Mouse (Mus musculus): Measurements from ENCODE around the gene Lmf1. TPM values are rescaled to one million over a fixed set of nuclear protein-coding genes. Genes with fewer than 3 reads are reported as not detected.

Lmf1 gene
- total and polyA plus RNA-seq, 3 experiments, result 28.7 to 33.5 (median 32.7) TPM

GRCm38 (mm10) chr17:25569833-25570647 is 8.8 kb upstream of the Lmf1 start:
- peaks cover 2% of the 10 kb centered on the region; the same call in 1 of the 2 replicates for H3K4me1 ChIP-seq (ENCODE audit: control insufficient read depth, insufficient read depth, low read length)
- intact Hi-C loops (cut with DNase I), result loop anchor here (2.0 to 5.0 kb wide), 3 partner anchors 25 to 232 kb away; no protein-coding TSS in a partner anchor
- peak overlapping the region; percentile 71 for H3K9ac ChIP-seq (ENCODE audit: low read depth, low read length)
- TF ChIP-seq POLR2A (IDR thresholded peaks at IDR 0.05; ENCODE audit: insufficient read depth, low read depth, low read length), result no peak
- no peak for TF ChIP-seq CTCF (IDR thresholded peaks at IDR 0.05)
- no peak for TF ChIP-seq EP300 (IDR thresholded peaks at IDR 0.05; ENCODE audit: insufficient read depth, low read depth, low read length)
- H3K36me3 ChIP-seq (ENCODE audit: control insufficient read depth, insufficient read depth, low read length), result no peaks in the 10 kb centered on the region
- H3K27ac ChIP-seq, result peak overlapping the region; percentile 26
- peaks cover 8% of the 10 kb centered on the region for H3K27me3 ChIP-seq (ENCODE audit: control insufficient read depth, insufficient read depth, low read length)
- no peak for DNase-seq
- WGBS, result 13% methylated on average over 54 of the region's 54 CpGs
- no peaks in the 10 kb centered on the region for H3K79me2 ChIP-seq (replicated peaks; ENCODE audit: control insufficient read depth, insufficient read depth, low read length)
- peak overlapping the region; percentile 48 for H3K4me3 ChIP-seq

- Histone ChIP-seq H3K36me3 (ENCODE audit: control insufficient read depth, insufficient read depth, low read length) (no peaks in the 10 kb centered on the region), H3K4me1 (ENCODE audit: control insufficient read depth, insufficient read depth, low read length) (peaks cover 2% of the 10 kb centered on the region; the same call in 1 of the 2 replicates), H3K79me2 (replicated peaks; ENCODE audit: control insufficient read depth, insufficient read depth, low read length) (no peaks in the 10 kb centered on the region), H3K9ac (ENCODE audit: low read depth, low read length) (peak within 1 kb of the TSS; percentile 71), H3K27ac (peak within 1 kb of the TSS; percentile 26), H3K27me3 (ENCODE audit: control insufficient read depth, insufficient read depth, low read length) (peaks cover 8% of the 10 kb centered on the region), H3K4me3 (peak within 1 kb of the TSS; percentile 48)
- intact Hi-C loops (cut with DNase I), result loop anchor here (2.0 kb wide), 1 partner anchor 24 kb away; no protein-coding TSS in a partner anchor
- no peak for TF ChIP-seq EP300 (IDR thresholded peaks at IDR 0.05; ENCODE audit: insufficient read depth, low read depth, low read length)
- TF ChIP-seq CTCF (IDR thresholded peaks at IDR 0.05), result peak; percentile 42
- TF ChIP-seq POLR2A (IDR thresholded peaks at IDR 0.05; ENCODE audit: insufficient read depth, low read depth, low read length), result peak; percentile 60
- WGBS, result 2% methylated on average over 61 of the region's 61 CpGs
- DNase-seq, result peak; percentile 90
These were observed 8.0 kb upstream of the Lmf1 start, which contains the start of gene Sox8 for GRCm38 (mm10) chr17:25570648-25571452. TSS of gene Sox8 (minus strand) at chr17:25570686.

- H3K36me3 ChIP-seq (ENCODE audit: control insufficient read depth, insufficient read depth, low read length), result no peaks in the 10 kb centered on the region
- 36% methylated on average over 8 of the region's 8 CpGs for WGBS
- H3K9ac ChIP-seq (ENCODE audit: low read depth, low read length), result peak overlapping the region; percentile 50
- intact Hi-C loops (cut with DNase I), result loop anchor here (2.0 kb wide), 1 partner anchor 23 kb away; no protein-coding TSS in a partner anchor
- no peaks in the 10 kb centered on the region for H3K79me2 ChIP-seq (replicated peaks; ENCODE audit: control insufficient read depth, insufficient read depth, low read length)
- H3K4me3 ChIP-seq, result peak overlapping the region; percentile 48
- H3K27ac ChIP-seq, result no peak overlapping the region
- peaks cover 2% of the 10 kb centered on the region; the same call in 1 of the 2 replicates for H3K4me1 ChIP-seq (ENCODE audit: control insufficient read depth, insufficient read depth, low read length)
- no peak for DNase-seq
- TF ChIP-seq POLR2A (IDR thresholded peaks at IDR 0.05; ENCODE audit: insufficient read depth, low read depth, low read length) (no peak), CTCF (IDR thresholded peaks at IDR 0.05) (no peak), EP300 (IDR thresholded peaks at IDR 0.05; ENCODE audit: insufficient read depth, low read depth, low read length) (no peak)
- peaks cover 8% of the 10 kb centered on the region for H3K27me3 ChIP-seq (ENCODE audit: control insufficient read depth, insufficient read depth, low read length)
These were observed 7.4 kb upstream of the Lmf1 start for GRCm38 (mm10) chr17:25571453-25571820.

- intact Hi-C loops (cut with DNase I), result no loop called here
These were observed 3.5 kb upstream of the Lmf1 start for GRCm38 (mm10) chr17:25575208-25575971.

GRCm38 (mm10) chr17:25576034-25576433 is 2.9 kb upstream of the Lmf1 start:
- no peak overlapping the region for H3K9ac ChIP-seq (ENCODE audit: low read depth, low read length)
- no peak for TF ChIP-seq EP300 (IDR thresholded peaks at IDR 0.05; ENCODE audit: insufficient read depth, low read depth, low read length)
- no peak for TF ChIP-seq POLR2A (IDR thresholded peaks at IDR 0.05; ENCODE audit: insufficient read depth, low read depth, low read length)
- no peak for TF ChIP-seq CTCF (IDR thresholded peaks at IDR 0.05)
- intact Hi-C loops (cut with DNase I), result no loop called here
- 81% methylated on average over 2 of the region's 2 CpGs for WGBS
- no peaks in the 10 kb centered on the region; the same call in none of the 2 replicates for H3K4me1 ChIP-seq (ENCODE audit: control insufficient read depth, insufficient read depth, low read length)
- no peaks in the 10 kb centered on the region for H3K79me2 ChIP-seq (replicated peaks; ENCODE audit: control insufficient read depth, insufficient read depth, low read length)
- H3K4me3 ChIP-seq, result no peak overlapping the region
- H3K36me3 ChIP-seq (ENCODE audit: control insufficient read depth, insufficient read depth, low read length), result no peaks in the 10 kb centered on the region
- DNase-seq, result no peak
- no peaks in the 10 kb centered on the region for H3K27me3 ChIP-seq (ENCODE audit: control insufficient read depth, insufficient read depth, low read length)
- no peak overlapping the region for H3K27ac ChIP-seq

More at GRCm38 (mm10) chr17:25575208-25575971, 3.5 kb upstream of the Lmf1 start:
- Histone ChIP-seq H3K36me3 (ENCODE audit: control insufficient read depth, insufficient read depth, low read length) (no peaks in the 10 kb centered on the region), H3K27me3 (ENCODE audit: control insufficient read depth, insufficient read depth, low read length) (peaks cover 3% of the 10 kb centered on the region), H3K4me1 (ENCODE audit: control insufficient read depth, insufficient read depth, low read length) (no peaks in the 10 kb centered on the region; the same call in none of the 2 replicates), H3K27ac (no peak overlapping the region), H3K9ac (ENCODE audit: low read depth, low read length) (no peak overlapping the region), H3K79me2 (replicated peaks; ENCODE audit: control insufficient read depth, insufficient read depth, low read length) (no peaks in the 10 kb centered on the region), H3K4me3 (no peak overlapping the region)
- no peak for DNase-seq
- 52% methylated on average over 12 of the region's 12 CpGs for WGBS
- TF ChIP-seq POLR2A (IDR thresholded peaks at IDR 0.05; ENCODE audit: insufficient read depth, low read depth, low read length) (no peak), EP300 (IDR thresholded peaks at IDR 0.05; ENCODE audit: insufficient read depth, low read depth, low read length) (no peak)

All from heart, adult 2 months (tissue).